Mouse (Mus musculus) E14TG2a.4 (cell line): ENCODE data around the gene Serf2.

Experiments
- CTCF ChIP-seq: conservative IDR thresholded peaks from 2 replicates; pipeline ENCODE4 v1.5.1; 2014; ENCODE audit warnings: low read length
- POU5F1 ChIP-seq: IDR thresholded peaks from 2 replicates; pipeline ENCODE4 v1.6.1; 2014; ENCODE audit warnings: low read length, borderline replicate concordance

GRCm38 (mm10) chr2:121412843-121413386, 36.1 kb upstream of the Serf2 start:
- TF ChIP-seq CTCF (no peak), POU5F1 (no peak)
